Mouse (Mus musculus) heart, adult 8-10 months (tissue): Measurements from ENCODE around the gene Zfp451. TPM values are rescaled to one million over a fixed set of nuclear protein-coding genes. Genes with fewer than 3 reads are reported as not detected.
A peak's percentile ranks its signal among the peaks of the same experiment; 100 is the strongest.

Experiments used
- DNase-seq: peaks from one replicate; pipeline ENCODE4 v3.0.0; 2022; ENCODE audit warnings: low spot score
- total RNA-seq, 4 experiments: library from RNA; stranded (reverse); gene quantifications; 2 replicates each; pipeline ENCODE4 v1.2.4; 2022

The Zfp451 gene
- total RNA-seq, 4 experiments from 2014 or later = 10.7 to 17.3 (median 12.6) TPM

GRCm38 (mm10) chr1:33719733-33720225 is 94.6 kb downstream of the Zfp451 start, which contains the start of gene Rab23:
Gene Rab23 (plus strand): TSS chr1:33719887.
- DNase-seq = peak; percentile 74

GRCm38 (mm10) chr1:33717636-33718035 is 96.8 kb downstream of the Zfp451 start:
- no peak for DNase-seq

- no peak for DNase-seq
Measured at GRCm38 (mm10) chr1:33714796-33715195, 99.6 kb downstream of the Zfp451 start.

- peak; percentile 21 for DNase-seq
Measured at GRCm38 (mm10) chr1:33712026-33712425, 102.4 kb downstream of the Zfp451 start.

Other genes with a start within 250 kb of the Zfp451 start
- 1 to 10 TPM; 1.5 to 2.4 (median 1.8) TPM for gene Prim2, start 144.8 kb downstream of the Zfp451 start, total RNA-seq
- gene Rab23, start 94.7 kb downstream of the Zfp451 start, total RNA-seq = 10 to 100 TPM in 1 of 4 experiments, 1 to 10 TPM in 3; 6.2 to 10.6 (median 6.8) TPM
- 10 to 100 TPM; 34.4 to 43.4 (median 38.5) TPM for gene Bag2, start 56.8 kb downstream of the Zfp451 start, total RNA-seq
- 1 to 10 TPM; 1.5 to 3.0 (median 2.5) TPM for gene Bend6, start 93.2 kb upstream of the Zfp451 start, total RNA-seq
- 100 to 1,000 TPM; 366 to 489 (median 444) TPM for gene Dst, start 93.6 kb upstream of the Zfp451 start, total RNA-seq